ENCODE assay signal across 8 mouse cellular contexts in genomic region chr1:170109776-170110515, GRCm38 (mm10). TPM values are rescaled to one million over a fixed set of nuclear protein-coding genes. Genes with fewer than 3 reads are reported as not detected.
A peak's percentile ranks its signal among the peaks of the same experiment; 100 is the strongest.
DNase-seq lines count a peak whose midpoint lies in the region; ATAC-seq and TF ChIP-seq lines count a peak whose summit lies in the region.

No protein-coding gene starts in this region.

- TF ChIP-seq POLR2A in small intestine, adult 2 months (IDR thresholded peaks at IDR 0.05; ENCODE audit: low read depth, low read length): no peak

- no peaks in the 10 kb centered on the region for H3K27me3 ChIP-seq in kidney, postnatal 0 days (ENCODE audit: insufficient read depth, low read length)
- H3K27me3 ChIP-seq in small intestine, adult 2 months (ENCODE audit: control insufficient read depth, insufficient read depth, low read length): no peaks in the 10 kb centered on the region

- peak overlapping the region; percentile 54 for H3K4me2 ChIP-seq in kidney, postnatal 0 days (ENCODE audit: low read length)

- no peaks in the 10 kb centered on the region for H3K36me3 ChIP-seq in kidney, postnatal 0 days (ENCODE audit: insufficient read depth, low read length)
- H3K36me3 ChIP-seq in small intestine, adult 2 months (ENCODE audit: control insufficient read depth, insufficient read depth, low read length): no peaks in the 10 kb centered on the region

- no peak for DNase-seq in layer of hippocampus, adult 2 months (ENCODE audit: low spot score in 2 of 2)
- no peak for DNase-seq in layer of hippocampus, adult 9-11 months
- peak; percentile 33 for DNase-seq in embryo, embryonic 11 days
- DNase-seq in heart, adult 18-20 months: peak; percentile 41 to 53
- peak; percentile 22 for DNase-seq in kidney, postnatal 0 days (ENCODE audit: low spot score)
- no peak for DNase-seq in left cerebral cortex, adult 8-10 months (ENCODE audit: low spot score in 2 of 2)
- DNase-seq in right cerebral cortex, adult 18-20 months: no peak

- TF ChIP-seq CTCF in layer of hippocampus, adult 2 months (conservative IDR thresholded peaks at IDR 0.05): no peak
- no peak for TF ChIP-seq CTCF in kidney, postnatal 0 days (IDR thresholded peaks at IDR 0.05; ENCODE audit: low read depth)
- TF ChIP-seq CTCF in small intestine, adult 2 months (IDR thresholded peaks at IDR 0.05; ENCODE audit: extremely low read depth, insufficient read length, insufficient replicate concordance, low read depth, low read length): no peak

- H3K9me3 ChIP-seq in kidney, postnatal 0 days (replicated peaks; ENCODE audit: low read length): no peaks in the 10 kb centered on the region

- H3K4me3 ChIP-seq in layer of hippocampus, adult 2 months: peak overlapping the region; percentile 39
- peak overlapping the region; percentile 36 for H3K4me3 ChIP-seq in kidney, postnatal 0 days (replicated peaks; ENCODE audit: low read depth, low read length)
- H3K4me3 ChIP-seq in small intestine, adult 2 months (ENCODE audit: low read depth, low read length): peak overlapping the region; percentile 56

- H3K9ac ChIP-seq in kidney, postnatal 0 days (ENCODE audit: low read depth, low read length): peak overlapping the region; percentile 59

- no peaks in the 10 kb centered on the region for H3K4me1 ChIP-seq in kidney, postnatal 0 days (replicated peaks; ENCODE audit: insufficient read depth, low read length)
- H3K4me1 ChIP-seq in small intestine, adult 2 months (ENCODE audit: control insufficient read depth, insufficient read depth, insufficient read length, low read length): no peaks in the 10 kb centered on the region; the same call in 1 of the 2 replicates

- ATAC-seq in kidney, postnatal 0 days (replicated peaks; ENCODE audit: low FRiP score, low read depth): no peak

- whole genome bisulfite sequencing in kidney, postnatal 0 days: 62% methylated on average over 19 of the region's 19 CpGs
- 74% methylated on average over 19 of the region's 19 CpGs for WGBS in small intestine, adult 2 months

- peak overlapping the region; percentile 12; the same call in 1 of the 2 replicates for H3K27ac ChIP-seq in layer of hippocampus, adult 2 months
- peak overlapping the region; percentile 80 for H3K27ac ChIP-seq in kidney, postnatal 0 days
- H3K27ac ChIP-seq in small intestine, adult 2 months (ENCODE audit: insufficient read depth, low read depth, low read length): peak overlapping the region; percentile 75

RNA-seq across cellular contexts. Expression of gene Ddr2, which starts 0.6 kb away (rescaled TPM):
- total RNA-seq in layer of hippocampus, adult 2 months (2021): 1 to 10 TPM; 4.7 to 5.0 TPM
- total RNA-seq in heart, adult 18-20 months (2021): 10 to 100 TPM; 20.8 to 22.1 TPM
- polyA plus RNA-seq in kidney, postnatal 0 days (2015; fragmentation: Nextera tagmentation; extraction: Ambion mirVana): 19.9 and 23.8 TPM in 2 replicates
- 4.0 and 4.4 TPM in 2 replicates for polyA plus RNA-seq in small intestine, adult 2 months (2012; rRNA removed)
- 1 to 10 TPM; 5.4 to 8.3 (median 6.5) TPM for total RNA-seq in left cerebral cortex, adult 8-10 months (2022)

Comparison
In these comparisons a context has a peak if more than half of its experiments do, and no peak if none do; other contexts are left out.
1. DNase-seq: peak in embryo, embryonic 11 days (single experiment), heart, adult 18-20 months (2 of 2) and kidney, postnatal 0 days (single experiment); none in layer of hippocampus, adult 2 months (0 of 2), layer of hippocampus, adult 9-11 months (single experiment), left cerebral cortex, adult 8-10 months (0 of 2) and right cerebral cortex, adult 18-20 months (single experiment).
2. H3K27ac ChIP-seq: peak in every context shown above with its lines; median percentile 80 in kidney, postnatal 0 days; 75 in small intestine, adult 2 months; 12 in layer of hippocampus, adult 2 months.
3. Peak in every context shown above with its lines, with median percentiles within 50 percentile points of each other: H3K4me3 ChIP-seq.